Mouse (Mus musculus) lung, adult 2 months (tissue): ENCODE results near the gene Zfp715.
"Not testable (repeated sequence)": the region's sequence is repeated elsewhere in the genome, so short reads cannot be mapped to it uniquely, and the experiment has no call there.

Source experiments
- CTCF ChIP-seq: fragments of 200-500 bp; IDR thresholded peaks from 2 replicates; pipeline ENCODE4 v1.5.1; 2011; ENCODE audit warnings: mild to moderate bottlenecking, low read length, control low read depth; ENCODE audit not compliant: insufficient read depth
- POLR2A ChIP-seq: fragments of 200-500 bp; IDR thresholded peaks from 2 replicates; pipeline ENCODE4 v1.6.1; 2011; ENCODE audit warnings: low read depth, mild to moderate bottlenecking, control low read depth, low read length, borderline replicate concordance; ENCODE audit errors: extremely low read depth

DNA sequence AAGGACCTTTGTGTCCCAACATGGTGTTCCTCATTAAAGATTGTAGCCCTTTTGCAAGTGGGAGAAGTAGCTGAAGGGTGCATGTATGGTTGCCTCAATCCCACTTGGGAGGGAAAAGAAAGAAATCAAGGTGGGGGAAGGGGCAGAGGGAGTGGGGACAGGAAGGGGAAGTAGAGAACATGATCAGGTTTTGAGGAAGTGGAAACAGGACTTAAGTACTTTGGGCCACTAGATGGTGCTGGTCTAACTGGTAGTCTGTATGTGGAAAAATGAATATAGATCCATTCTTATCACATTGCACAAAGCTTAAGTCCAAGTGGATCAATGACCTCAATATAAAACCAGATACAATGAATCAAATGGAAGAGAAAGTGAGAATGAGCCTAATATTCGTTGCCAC lies 62.4 kb downstream of the Zfp715 start:
- TF ChIP-seq CTCF, POLR2A: not testable (repeated sequence)
